ENCODE assay signal across 20 mouse cellular contexts in the genomic region with DNA sequence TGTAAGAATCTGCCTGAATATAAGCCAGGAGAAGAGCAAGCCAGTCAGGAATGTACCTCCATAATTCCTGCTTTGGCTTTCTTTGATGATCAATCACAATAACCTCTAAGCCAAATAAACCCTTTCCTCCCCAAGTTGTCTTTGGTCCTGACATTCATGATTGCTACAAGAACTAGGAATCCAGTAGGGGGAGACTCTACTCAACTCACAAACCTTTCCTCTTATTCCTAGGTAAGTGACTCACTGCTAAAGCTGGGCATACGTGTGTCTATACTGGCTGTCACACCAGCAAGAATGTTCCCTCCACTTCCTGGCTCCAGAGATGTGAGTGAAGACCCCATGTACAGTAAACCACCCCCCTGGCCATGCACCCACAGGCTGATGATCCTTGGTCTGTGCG.
"Had no signal": no experiment of that assay in that cellular context is flagged by ENCODE, and none has a peak within 500 bp of the region (broad histone marks: within the 10 kb centered on the region; RNA-seq: fewer than 3 reads in every experiment).

No protein-coding gene starts in this region.

- H3K27me3 ChIP-seq: limb, embryonic 13.5 days; liver, embryonic 12.5 days; liver, embryonic 15.5 days; midbrain, embryonic 13.5 days; neural tube, embryonic 13.5 days; stomach, embryonic 15.5 days had no signal

- H3K4me3 ChIP-seq: limb, embryonic 10.5 days; limb, embryonic 13.5 days; liver, embryonic 12.5 days; liver, embryonic 15.5 days; midbrain, embryonic 13.5 days; myocyte; neural tube, embryonic 13.5 days; stomach, embryonic 15.5 days had no signal

- ATAC-seq: intestine, embryonic 16.5 days; liver, embryonic 12.5 days; midbrain, embryonic 13.5 days had no signal

- H3K27ac ChIP-seq: limb, embryonic 10.5 days; limb, embryonic 13.5 days; liver, embryonic 12.5 days; liver, embryonic 15.5 days; macrophage; midbrain, embryonic 13.5 days; neural tube, embryonic 13.5 days; stomach, embryonic 15.5 days had no signal

- H3K4me2 ChIP-seq: limb, embryonic 13.5 days; liver, embryonic 12.5 days; liver, embryonic 15.5 days; midbrain, embryonic 13.5 days; neural tube, embryonic 13.5 days; stomach, embryonic 15.5 days had no signal

- H3K9ac ChIP-seq: limb, embryonic 13.5 days; liver, embryonic 12.5 days; liver, embryonic 15.5 days; midbrain, embryonic 13.5 days; neural tube, embryonic 13.5 days; stomach, embryonic 15.5 days had no signal

- H3K4me1 ChIP-seq: liver, embryonic 12.5 days; liver, embryonic 15.5 days; stomach, embryonic 15.5 days had no signal

- H3K36me3 ChIP-seq: limb, embryonic 10.5 days; limb, embryonic 13.5 days; liver, embryonic 12.5 days; liver, embryonic 15.5 days; midbrain, embryonic 13.5 days; neural tube, embryonic 13.5 days; stomach, embryonic 15.5 days had no signal

- H3K9me3 ChIP-seq: limb, embryonic 10.5 days; limb, embryonic 13.5 days; liver, embryonic 12.5 days; liver, embryonic 15.5 days; midbrain, embryonic 13.5 days; neural tube, embryonic 13.5 days; stomach, embryonic 15.5 days had no signal

- DNase-seq: kidney, adult 18-20 months; kidney, adult 9 months; kidney, postnatal 10 days; kidney, postnatal 36 days; liver; lung, adult 18-20 months; retina, postnatal 1 day; right cerebral cortex, postnatal 25 days; spleen, adult 18-20 months; thymus, postnatal 25 days had no signal
